Mouse (Mus musculus): ENCODE results near the gene Slc27a1. TPM values are rescaled to one million over a fixed set of nuclear protein-coding genes. Genes with fewer than 3 reads are reported as not detected.

Gene Slc27a1
- total and polyA plus RNA-seq, 2 experiments from 2014 or later: 68.5 to 178 TPM

DNA sequence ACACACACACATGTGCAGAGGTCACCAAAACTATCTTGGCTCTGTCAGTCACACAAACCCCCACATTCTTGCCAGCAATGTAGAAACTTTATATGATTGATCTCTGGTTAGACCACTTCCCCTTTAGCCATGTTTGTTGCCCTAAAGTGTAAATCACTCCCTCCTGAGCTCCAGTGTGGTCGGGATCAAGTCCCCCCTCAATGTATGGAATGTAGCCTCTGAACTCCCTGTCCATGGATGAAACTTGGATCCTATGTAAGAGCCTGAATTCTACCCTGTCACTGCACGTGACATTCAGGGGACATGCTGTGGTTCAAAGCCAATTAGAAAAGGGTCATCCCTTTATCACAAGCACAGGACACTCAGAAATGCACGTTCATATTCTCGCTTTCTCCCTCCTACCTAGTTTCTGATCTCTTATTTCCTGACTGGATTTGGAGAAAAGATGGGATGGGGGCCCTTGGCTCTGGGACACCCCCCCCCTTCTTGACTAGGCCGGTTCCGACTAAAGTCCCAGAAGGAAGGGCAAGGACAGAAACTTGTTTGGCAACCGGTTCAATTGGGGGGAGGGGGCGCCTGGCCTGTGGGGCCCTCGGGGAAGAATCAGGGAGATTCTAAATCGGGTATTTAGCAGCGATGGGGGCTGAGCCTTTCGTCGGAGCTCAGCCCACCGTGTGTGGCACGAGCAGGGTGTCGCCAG is 59.9 kb downstream of the Slc27a1 start:
- 8% methylated on average over 16 of the region's 16 CpGs for WGBS
- ATAC-seq (ENCODE audit: insufficient read depth, low read depth) (no peak), DNase-seq (ENCODE audit: low spot score) (no peak)
- Histone ChIP-seq H3K27ac (ENCODE audit: low read depth) (peak overlapping the region; percentile 88), H3K4me2 (ENCODE audit: low read depth, low read length) (peak overlapping the region; percentile 86), H3K27me3 (ENCODE audit: control insufficient read depth, insufficient read depth, low read length) (peaks cover 26% of the 10 kb centered on the region), H3K36me3 (replicated peaks; ENCODE audit: control insufficient read depth, insufficient read depth, low read length) (peaks cover 26% of the 10 kb centered on the region), H3K4me3 (ENCODE audit: low read depth, low read length) (peak overlapping the region; percentile 56), H3K4me1 (ENCODE audit: control insufficient read depth, insufficient read depth) (peaks cover 15% of the 10 kb centered on the region), H3K9ac (replicated peaks; ENCODE audit: low read depth, low read length) (peak overlapping the region; percentile 44), H3K9me3 (replicated peaks; ENCODE audit: control insufficient read depth, low read length) (peaks cover 3% of the 10 kb centered on the region)
- TF ChIP-seq EP300 (IDR thresholded peaks at IDR 0.05; ENCODE audit: low read depth): no peak
- TF ChIP-seq CTCF (IDR thresholded peaks at IDR 0.05; ENCODE audit: low read depth): no peak

DNA sequence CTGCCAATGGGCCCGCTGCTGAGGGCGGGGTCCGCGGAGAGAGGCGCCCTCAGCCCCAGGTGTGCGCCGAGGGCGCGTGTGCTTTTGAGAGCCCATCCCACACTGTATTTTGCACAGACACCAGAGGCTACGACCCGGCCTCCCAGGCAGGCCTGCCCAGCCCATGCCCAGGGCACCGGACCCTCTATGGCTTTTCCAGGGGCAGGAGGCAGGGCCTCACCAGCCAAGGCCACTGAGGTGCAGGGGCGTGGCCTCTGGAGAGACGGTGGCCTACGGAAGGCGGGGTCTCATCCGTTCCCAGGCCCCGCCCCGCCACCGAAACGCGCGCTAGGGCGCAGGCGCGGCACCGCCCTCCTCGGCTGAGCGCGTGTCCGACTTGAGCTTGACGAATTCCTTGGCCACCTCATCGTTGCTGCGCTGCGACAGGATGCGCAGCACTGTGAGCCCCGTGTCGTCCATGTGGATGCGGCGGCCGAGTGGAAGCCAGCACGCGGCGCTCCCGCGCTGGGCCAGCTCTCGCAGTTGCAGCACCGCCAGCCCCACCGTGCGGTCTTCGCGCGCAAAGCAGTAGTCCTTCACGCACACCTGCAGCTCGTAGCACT is 60.5 kb downstream of the Slc27a1 start:
- peak; percentile 76 for DNase-seq (ENCODE audit: low spot score)
- WGBS: under 1% methylated on average over 55 of the region's 55 CpGs

DNA sequence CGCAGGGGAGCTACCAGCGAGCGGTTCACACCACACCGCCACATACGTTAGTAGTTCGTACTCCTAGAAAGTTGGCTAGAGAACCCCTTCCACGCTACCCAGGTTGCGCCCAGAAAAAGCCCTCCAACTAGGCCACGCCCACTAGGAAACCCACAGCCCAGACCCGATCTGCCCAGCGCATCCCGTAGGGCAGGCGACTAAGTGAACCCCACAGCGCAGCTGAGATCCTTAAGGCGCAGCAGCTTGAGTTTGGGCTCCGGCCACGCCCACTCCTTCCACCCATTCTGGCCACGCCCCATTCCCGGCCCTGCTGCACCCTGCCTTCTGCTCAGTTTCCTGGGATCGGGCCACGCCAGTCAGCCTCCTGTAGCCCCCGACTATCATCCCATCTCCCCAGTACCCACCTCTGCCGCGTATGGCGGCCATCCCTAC is 61.1 kb downstream of the Slc27a1 start:
- Histone ChIP-seq H3K36me3 (replicated peaks; ENCODE audit: control insufficient read depth, insufficient read depth, low read length) (peaks cover 14% of the 10 kb centered on the region; the same call in 1 of the 2 replicates), H3K27ac (ENCODE audit: low read depth) (peak overlapping the region; percentile 26; the same call in 1 of the 2 replicates), H3K27me3 (ENCODE audit: control insufficient read depth, insufficient read depth, low read length) (peaks cover 38% of the 10 kb centered on the region), H3K9me3 (replicated peaks; ENCODE audit: control insufficient read depth, low read length) (no peaks in the 10 kb centered on the region), H3K4me2 (ENCODE audit: low read depth, low read length) (peak overlapping the region; percentile 86), H3K4me1 (ENCODE audit: control insufficient read depth, insufficient read depth) (peaks cover 22% of the 10 kb centered on the region), H3K4me3 (ENCODE audit: low read depth, low read length) (peak overlapping the region; percentile 56), H3K9ac (replicated peaks; ENCODE audit: low read depth, low read length) (no peak overlapping the region)
- 5% methylated on average over 25 of the region's 25 CpGs for WGBS
- peak; percentile 7; the same call in 1 of the 2 replicates for ATAC-seq (ENCODE audit: insufficient read depth, low read depth)
- DNase-seq (ENCODE audit: low spot score): no peak
- TF ChIP-seq EP300 (IDR thresholded peaks at IDR 0.05; ENCODE audit: low read depth) (no peak), CTCF (IDR thresholded peaks at IDR 0.05; ENCODE audit: low read depth) (no peak)

More for the DNA sequence above, 60.5 kb downstream of the Slc27a1 start:
- Histone ChIP-seq H3K9me3 (replicated peaks; ENCODE audit: control insufficient read depth, low read length) (no peaks in the 10 kb centered on the region), H3K27ac (ENCODE audit: low read depth) (peak overlapping the region; percentile 88), H3K4me3 (ENCODE audit: low read depth, low read length) (peak overlapping the region; percentile 56), H3K36me3 (replicated peaks; ENCODE audit: control insufficient read depth, insufficient read depth, low read length) (peaks cover 20% of the 10 kb centered on the region), H3K4me1 (ENCODE audit: control insufficient read depth, insufficient read depth) (peaks cover 19% of the 10 kb centered on the region), H3K9ac (replicated peaks; ENCODE audit: low read depth, low read length) (peak overlapping the region; percentile 44), H3K4me2 (ENCODE audit: low read depth, low read length) (peak overlapping the region; percentile 86), H3K27me3 (ENCODE audit: control insufficient read depth, insufficient read depth, low read length) (peaks cover 32% of the 10 kb centered on the region)
- peak; percentile 86 for ATAC-seq (ENCODE audit: insufficient read depth, low read depth)
- TF ChIP-seq EP300 (IDR thresholded peaks at IDR 0.05; ENCODE audit: low read depth): no peak
- peak; percentile 41 for TF ChIP-seq CTCF (IDR thresholded peaks at IDR 0.05; ENCODE audit: low read depth)

DNA sequence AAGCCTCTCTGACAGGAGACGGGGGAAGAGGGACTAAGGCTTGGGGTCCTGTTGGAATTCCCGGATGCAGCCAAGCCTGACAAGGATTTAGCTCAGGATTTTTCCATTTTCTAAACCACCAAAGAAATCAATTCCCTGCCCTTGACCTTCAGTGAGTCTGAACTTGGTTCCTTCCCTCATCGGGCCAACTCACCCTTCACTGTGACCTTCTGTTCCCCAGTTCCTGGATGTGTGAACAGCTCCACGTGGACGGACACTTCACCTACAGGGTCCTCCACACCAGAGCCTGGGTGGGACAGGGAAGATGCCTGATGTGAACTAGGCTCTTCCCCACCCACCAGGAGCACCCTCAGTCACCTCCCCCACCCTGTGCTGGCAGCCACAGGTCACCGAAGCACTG is 62.1 kb downstream of the Slc27a1 start:
- no peak for DNase-seq (ENCODE audit: low spot score)
- Histone ChIP-seq H3K4me1 (ENCODE audit: control insufficient read depth, insufficient read depth) (peaks cover 22% of the 10 kb centered on the region), H3K9me3 (replicated peaks; ENCODE audit: control insufficient read depth, low read length) (no peaks in the 10 kb centered on the region), H3K36me3 (replicated peaks; ENCODE audit: control insufficient read depth, insufficient read depth, low read length) (peaks cover 5% of the 10 kb centered on the region; the same call in 1 of the 2 replicates), H3K27me3 (ENCODE audit: control insufficient read depth, insufficient read depth, low read length) (peaks cover 43% of the 10 kb centered on the region), H3K4me2 (ENCODE audit: low read depth, low read length) (no peak overlapping the region), H3K9ac (replicated peaks; ENCODE audit: low read depth, low read length) (no peak overlapping the region), H3K27ac (ENCODE audit: low read depth) (no peak overlapping the region), H3K4me3 (ENCODE audit: low read depth, low read length) (no peak overlapping the region)
- whole genome bisulfite sequencing: 73% methylated on average over 6 of the region's 6 CpGs
- no peak for TF ChIP-seq EP300 (IDR thresholded peaks at IDR 0.05; ENCODE audit: low read depth)
- no peak for TF ChIP-seq CTCF (IDR thresholded peaks at IDR 0.05; ENCODE audit: low read depth)
- no peak for ATAC-seq (ENCODE audit: insufficient read depth, low read depth)

DNA sequence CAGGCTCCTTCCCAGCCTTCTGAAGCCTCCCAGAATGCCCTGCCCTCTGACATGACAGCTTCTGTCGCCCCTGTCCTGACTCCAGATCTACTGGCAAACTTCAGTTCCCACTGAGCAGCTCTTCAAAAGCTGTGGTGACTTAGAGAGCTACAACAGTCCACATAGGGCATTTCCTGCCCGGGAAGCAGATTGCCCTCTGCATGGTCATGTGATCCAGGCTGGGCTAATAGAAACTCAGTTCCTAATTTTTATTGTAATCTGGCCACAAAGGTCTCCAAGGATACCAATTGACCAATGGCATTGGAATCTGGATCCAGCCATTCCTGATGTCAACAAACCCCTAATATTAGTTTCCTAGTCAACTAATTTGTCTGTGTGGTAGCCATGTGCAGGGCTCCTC is 63.2 kb downstream of the Slc27a1 start:
- TF ChIP-seq EP300 (IDR thresholded peaks at IDR 0.05; ENCODE audit: low read depth) (no peak), CTCF (IDR thresholded peaks at IDR 0.05; ENCODE audit: low read depth) (no peak)
- WGBS: 61% methylated on average over 2 of the region's 2 CpGs
- H3K4me2 ChIP-seq (ENCODE audit: low read depth, low read length): no peak overlapping the region
- peaks cover 43% of the 10 kb centered on the region for H3K27me3 ChIP-seq (ENCODE audit: control insufficient read depth, insufficient read depth, low read length)
- H3K36me3 ChIP-seq (replicated peaks; ENCODE audit: control insufficient read depth, insufficient read depth, low read length): no peaks in the 10 kb centered on the region
- no peaks in the 10 kb centered on the region for H3K9me3 ChIP-seq (replicated peaks; ENCODE audit: control insufficient read depth, low read length)
- DNase-seq (ENCODE audit: low spot score): no peak
- H3K4me1 ChIP-seq (ENCODE audit: control insufficient read depth, insufficient read depth): peaks cover 22% of the 10 kb centered on the region
- no peak overlapping the region for H3K9ac ChIP-seq (replicated peaks; ENCODE audit: low read depth, low read length)
- no peak overlapping the region for H3K27ac ChIP-seq (ENCODE audit: low read depth)
- H3K4me3 ChIP-seq (ENCODE audit: low read depth, low read length): no peak overlapping the region
- no peak for ATAC-seq (ENCODE audit: insufficient read depth, low read depth)

All from heart, postnatal 0 days (tissue).